Mouse (Mus musculus): ENCODE results near the gene Asl.

Gene Asl

DNA sequence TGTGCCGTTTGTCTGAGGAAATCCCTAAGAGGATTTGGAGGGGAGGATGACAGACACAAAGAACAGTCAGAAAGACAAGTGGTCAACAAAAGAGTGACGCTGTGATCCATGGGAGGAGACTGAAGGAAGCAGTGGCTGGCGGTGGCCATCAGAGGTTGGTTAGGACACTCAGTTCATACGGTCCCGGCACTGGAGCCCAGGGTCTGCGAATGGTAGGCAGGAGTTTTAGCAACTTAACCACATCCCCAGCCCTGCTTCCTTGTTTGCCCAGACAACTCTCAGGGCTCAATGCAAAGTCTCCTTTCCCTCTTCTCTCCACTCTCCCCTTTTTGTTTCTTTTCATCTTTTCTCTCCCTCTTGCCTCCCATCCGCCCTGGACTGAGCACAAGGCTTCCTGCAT, 17.1 kb upstream of the Asl start:
- DNase-seq (ENCODE audit: low read depth): no peak

DNA sequence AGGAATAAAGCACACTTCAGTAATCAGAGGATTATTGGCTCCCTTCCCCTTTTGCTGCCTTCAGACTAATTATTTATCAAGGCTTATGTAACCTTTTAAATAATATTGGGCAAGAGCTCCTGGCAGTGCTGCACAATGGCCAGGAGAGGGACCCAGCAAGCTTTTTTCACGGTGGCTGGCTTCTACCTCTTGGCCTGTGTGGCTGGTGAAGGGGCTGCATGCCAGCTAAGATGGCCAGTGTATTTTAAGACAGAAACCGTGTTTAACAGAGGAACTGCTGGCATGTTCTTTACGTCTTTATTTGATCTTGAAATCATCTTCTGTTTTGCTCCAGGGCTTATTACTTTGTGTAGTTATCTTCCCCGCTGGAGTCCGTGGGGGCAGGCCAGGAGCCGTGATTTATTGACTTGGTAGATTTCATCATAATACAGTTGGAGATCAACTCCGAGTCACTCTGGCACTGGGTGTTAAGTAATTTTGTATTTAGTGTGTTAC, 15.2 kb upstream of the Asl start:
- no peak for DNase-seq (ENCODE audit: low read depth)

DNA sequence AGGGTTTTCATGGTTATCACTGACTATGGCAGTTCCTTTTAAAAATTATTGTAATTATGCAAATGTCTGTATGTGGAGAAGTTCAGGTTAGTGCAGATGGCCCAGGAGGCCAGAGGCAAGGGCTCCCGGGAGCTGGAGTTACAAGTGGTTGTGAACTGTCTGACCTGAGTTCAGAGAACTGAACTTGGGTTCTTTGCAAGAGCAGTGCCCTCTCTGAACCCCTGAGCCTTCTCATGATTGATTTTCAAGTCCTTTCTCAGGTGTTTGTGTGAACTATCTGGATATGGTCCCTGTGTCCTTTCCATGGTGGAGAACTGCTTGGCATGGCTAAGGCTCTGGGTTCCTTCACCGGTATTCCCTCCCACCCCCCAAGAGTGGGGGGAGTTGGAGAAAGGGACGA, 14.7 kb upstream of the Asl start:
- DNase-seq (ENCODE audit: low read depth): no peak

DNA sequence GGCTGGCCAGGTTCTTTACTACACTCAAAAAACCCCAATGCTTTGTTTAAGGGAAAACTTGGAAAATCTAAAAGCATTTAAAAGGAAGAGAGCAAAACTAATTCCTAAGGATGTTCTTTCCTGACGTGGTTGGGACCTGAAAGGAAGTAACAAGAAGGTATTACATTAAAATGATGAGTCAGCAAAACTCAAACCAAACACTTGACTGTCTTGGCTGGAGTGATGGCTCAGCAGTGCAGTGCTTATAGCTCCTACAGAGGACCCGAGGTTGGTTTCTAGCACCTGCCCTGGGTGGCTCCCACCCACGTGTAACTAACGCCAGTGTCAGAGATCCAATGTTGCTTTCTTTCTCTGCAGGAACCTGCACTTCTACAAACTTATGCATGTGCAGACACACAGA, 12.2 kb upstream of the Asl start:
- DNase-seq (ENCODE audit: low read depth): no peak

DNA sequence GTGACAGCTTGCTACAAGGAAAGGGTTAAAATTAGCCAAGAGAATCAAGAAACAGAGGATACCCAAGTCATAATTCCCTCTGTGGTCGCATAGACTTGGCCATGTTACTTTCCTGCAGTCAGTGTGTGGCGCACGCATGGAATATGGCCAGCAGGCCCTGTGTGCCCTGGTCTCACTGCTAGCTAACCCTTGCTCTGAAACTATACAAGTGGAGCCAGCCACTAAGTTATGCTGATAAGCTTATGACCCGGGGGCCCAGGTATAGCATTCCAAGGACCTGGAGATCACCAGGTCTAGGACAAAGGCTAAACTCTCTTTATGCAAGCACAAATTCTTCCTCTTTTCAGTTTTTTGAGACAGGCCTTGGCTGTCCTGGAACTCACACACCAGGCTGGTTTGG, 11.8 kb upstream of the Asl start:
- no peak for DNase-seq (ENCODE audit: low read depth)

DNA sequence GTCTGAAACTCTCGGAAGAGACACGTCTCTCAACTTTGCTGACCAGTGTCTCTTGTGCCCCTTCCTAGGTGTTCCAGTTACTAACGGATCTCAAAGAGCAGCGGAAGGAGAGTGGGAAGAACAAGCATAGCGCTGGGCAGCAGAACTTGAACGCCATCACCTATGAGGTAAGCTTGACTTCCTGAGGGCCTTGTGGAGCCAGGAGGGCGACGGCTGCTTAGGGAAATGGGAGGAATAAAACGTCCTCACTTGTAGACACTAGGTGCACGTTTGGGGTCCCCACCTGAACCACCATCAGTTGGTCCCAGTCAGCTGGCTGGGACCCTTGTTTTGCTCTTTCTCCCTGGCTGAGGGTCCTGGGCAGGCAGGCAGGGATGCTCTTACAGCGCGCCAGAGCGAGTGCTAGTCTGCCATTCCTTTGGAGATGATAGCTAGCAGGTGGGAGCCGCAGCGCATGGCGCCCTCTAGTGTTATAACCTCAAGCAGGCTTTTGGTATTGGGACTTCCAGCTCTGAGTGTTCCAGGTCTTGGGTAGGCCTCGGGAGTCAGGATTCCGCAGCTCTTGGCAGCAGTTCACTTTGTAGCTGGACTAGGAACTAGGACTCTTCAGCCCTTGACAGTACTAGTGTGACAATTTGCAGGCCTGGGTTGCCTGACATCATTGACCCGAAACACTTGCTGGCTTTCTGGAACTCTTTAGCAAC, 8.9 kb upstream of the Asl start:
- peak; percentile 71 for DNase-seq (ENCODE audit: low read depth)

DNA sequence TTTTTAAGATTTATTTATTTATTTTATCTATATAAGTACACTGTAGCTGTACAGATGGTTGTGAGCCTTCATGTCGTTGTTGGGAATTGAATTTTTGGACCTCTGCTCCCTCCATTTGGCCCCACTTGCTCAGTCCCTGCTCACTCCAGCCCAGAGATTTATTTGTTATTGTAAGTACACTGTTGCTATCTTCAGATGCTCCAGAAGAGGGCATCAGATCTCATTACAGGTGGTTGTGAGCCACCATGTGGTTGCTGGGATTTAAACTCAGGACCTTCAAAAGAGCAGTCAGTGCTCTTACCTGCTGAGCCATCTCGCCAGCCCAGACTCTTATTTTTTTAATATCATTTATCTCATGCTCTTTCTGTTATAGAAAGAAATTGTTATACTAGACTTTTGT, 7.3 kb upstream of the Asl start:
- peak; percentile 57 for DNase-seq (ENCODE audit: low read depth)

DNA sequence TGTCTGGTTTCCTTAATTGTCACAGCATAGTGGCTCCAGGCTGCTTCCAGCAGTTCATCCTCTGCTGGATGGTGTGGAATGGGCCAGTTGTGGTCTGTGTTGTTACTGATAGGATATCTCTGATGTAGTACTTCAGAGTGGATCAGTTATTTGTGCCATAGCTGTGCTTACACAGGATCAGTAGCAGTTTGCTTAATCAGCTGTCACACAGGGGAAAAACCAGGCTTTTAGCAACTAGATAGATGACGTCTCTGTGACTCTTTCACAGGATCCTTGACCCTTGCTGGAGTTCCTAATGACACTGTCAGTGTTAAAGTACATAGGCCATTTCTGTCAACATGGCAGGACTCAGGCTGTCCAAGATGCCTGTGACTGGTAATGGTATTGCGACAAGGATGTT, 4.8 kb upstream of the Asl start:
- no peak for DNase-seq (ENCODE audit: low read depth)

DNA sequence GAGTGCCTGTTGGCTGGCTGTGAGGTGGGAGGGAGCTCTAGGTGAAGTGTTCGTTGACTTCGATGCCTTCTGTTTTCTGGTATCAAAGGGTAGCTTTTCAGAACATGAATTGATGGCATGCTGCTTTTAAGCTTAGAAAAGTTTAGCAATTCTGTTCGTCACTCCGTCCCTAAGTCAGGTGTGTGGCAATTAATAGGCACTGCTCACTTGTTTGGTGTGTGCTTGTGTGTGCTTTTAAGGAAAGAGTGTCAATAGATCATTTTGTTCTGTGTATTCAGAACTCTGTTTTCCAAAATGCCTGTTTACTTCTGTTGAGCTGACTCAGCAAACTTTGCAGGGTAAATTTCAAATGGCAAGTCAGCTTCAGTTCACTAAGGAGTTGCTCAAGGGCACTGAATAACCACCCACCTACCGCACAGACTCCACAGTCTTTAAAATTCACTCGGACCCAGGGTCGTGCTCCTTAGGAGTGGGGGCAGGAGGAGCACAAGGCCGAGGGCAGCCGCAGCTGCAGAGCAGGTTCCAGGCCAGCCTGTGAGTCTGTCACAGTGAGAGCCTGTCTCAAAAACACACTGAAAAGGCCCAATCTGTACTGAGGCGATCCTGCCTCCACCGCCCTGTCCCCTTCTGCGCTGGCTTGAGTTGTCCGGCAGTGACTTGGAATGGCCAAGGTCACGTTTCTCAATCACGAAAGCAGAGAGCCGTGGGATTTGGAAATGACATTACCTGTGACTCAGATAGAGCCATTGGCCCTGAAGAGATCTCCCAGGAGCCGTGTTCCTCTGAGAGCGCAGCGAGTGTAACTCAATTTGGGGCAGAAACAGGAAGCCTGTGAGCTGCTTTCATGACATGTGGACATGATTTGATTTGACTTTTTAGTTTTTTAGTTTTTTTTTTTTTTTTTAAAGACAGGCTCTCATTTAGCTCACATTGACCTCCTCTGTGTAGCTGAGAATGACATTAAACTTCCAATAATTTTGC, 2.7 kb upstream of the Asl start:
- no peak for DNase-seq (ENCODE audit: low read depth)

DNA sequence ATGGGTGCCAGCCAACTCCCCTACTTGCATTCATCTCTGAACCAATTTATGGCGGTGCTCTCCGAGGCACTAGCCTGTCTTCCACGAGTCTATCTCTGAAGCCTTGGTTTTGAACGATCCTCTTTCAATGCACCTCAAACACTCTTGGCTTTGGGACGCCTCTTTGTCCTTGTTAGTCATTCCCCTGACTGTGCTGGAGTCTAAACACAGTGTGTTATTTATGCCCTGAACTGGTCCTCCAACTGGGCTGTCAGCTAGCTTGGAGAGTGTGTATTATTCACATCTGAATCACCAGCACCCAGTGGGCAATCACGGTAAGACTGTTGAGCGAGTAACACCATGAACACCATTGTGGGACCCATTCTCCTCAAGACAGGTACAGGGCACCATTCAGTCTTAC, 1.4 kb downstream of the Asl start:
- DNase-seq (ENCODE audit: low read depth): no peak

DNA sequence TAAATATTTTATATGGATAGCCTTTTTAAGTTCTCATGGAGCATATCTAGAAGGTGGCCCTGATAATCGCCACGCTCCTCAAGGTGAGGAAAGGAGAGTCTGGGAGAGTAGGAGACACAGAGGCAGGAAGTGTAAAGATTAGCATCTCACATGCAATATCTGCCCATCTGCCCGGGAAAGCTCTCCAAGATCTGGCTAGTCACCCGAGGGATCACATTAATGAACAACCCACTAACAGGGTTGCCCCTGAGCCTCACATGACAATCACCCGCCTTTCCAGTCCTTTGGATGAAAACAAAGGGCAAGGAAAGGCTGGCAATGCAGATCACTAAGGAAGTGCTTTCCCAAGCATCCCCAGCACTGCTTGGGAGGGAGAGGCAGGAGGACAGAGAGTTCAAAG, 1.9 kb downstream of the Asl start:
- no peak for DNase-seq (ENCODE audit: low read depth)

DNA sequence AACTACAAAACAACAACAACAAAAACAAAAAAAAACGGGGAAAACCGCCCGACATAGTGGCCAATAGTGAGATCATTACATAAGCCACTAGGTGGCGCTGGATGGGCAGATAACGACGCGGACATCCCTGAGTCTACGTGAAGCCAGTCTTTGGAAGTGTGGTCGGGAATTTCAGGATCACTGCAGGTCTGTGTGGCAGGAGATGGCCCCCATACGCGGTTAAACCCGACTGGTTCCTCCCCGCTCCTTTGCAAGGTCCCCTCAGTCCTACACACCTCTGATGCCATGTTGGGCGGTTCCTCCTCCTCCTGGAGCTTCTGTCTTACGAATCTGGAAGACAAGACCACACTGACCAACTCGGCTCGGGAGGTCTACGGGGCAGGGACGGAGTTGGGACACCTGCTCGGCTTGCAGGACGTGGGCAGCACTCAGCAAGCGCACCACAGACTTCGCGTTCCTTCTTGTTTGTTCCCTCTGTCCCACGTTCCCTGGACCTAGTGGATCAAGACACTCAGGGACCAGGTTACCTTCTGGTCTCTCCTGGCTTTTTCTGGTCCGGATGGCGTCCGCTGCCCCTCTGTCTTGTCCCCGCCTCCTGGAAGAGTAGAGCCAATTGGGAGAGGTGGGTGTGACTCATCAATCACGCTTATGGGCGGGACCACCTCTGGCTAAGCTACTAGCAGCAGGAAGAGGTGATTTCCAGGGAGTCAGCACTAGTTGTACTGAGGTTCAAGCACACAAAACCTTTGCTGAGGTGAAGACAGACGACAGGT, 5.1 kb downstream of the Asl start:
- peak; percentile 94 for DNase-seq (ENCODE audit: low read depth)

DNA sequence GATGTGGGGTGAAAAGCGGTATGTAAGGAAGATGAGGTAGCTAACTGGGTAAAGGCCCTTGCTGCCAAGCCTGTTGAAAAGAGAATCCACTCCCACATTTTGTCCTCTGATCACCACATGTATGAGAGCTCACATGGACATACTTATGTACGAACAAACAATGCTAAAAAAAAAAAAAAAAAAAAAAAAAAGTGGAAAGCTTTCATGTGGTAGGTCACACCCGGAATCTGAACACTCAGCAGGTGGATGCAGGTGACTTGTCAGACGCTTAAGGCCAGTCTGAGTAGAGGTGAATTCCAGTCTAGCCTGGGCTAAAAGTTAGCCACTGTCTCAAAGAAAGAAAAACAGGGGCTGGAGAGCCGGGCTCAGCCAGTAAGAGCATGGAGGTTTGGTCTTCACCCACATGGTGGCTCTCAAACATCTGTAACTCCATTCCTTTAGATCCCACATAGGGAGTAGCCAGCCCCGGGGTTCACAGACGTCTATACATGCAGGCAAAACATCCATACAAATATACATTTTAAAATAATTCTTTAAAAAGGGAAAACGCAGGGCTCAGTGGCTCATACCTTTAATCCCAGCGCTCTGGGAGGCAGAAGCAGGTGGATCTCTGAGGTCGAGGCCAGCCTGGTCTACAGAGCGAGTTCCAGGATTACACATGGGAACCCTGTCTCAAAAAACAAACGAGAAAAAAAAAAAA, 5.8 kb downstream of the Asl start:
- DNase-seq (ENCODE audit: low read depth): no peak

DNA sequence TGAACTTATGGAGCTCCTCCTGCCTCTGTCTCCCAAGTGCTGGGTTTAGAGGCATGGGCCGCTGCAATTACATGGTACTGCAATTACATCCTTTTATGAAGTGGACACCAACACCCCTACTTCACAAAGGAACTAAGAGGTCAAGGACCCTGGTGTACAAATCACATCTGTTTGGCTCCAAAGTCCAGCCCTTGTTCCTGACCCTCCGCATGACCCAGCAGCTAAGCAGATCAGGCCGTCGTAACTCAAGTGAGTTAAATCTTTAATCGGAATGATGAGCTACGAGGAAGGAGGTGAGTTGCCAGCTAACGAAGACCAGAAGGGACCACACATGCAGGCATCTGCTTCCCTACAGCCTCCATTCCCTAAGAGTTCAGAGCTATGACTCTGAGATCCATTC, 6.7 kb downstream of the Asl start:
- no peak for DNase-seq (ENCODE audit: low read depth)

DNA sequence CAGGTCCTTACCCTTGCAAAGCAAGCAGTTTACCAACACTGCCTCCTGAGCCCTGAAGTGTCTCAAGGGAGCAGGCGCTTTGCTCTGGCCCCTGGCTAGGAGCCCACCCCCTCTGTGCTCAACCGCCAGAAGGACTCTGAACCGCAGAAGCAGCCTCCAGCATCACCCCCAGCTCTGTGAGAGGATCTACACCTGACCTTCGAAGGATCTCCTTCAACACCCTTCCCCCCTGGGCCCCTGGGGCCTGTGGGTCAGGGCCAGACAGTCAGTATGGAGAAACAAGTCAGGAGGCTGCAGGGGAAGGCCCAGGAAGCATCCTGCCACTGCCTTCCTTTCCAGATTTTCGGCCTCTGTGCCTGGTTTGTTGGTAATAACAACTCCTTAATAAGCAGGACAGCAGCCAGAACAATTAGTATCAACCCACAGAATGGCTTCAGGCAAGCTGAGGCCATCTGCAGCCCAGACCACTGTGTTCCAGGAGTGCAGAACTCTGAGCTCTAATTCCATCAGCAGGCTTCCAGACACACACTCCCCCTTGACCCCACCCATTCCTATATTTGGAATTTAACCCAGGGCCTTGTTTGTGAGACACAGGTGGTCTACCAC, 7.6 kb downstream of the Asl start:
- no peak for DNase-seq (ENCODE audit: low read depth)

DNA sequence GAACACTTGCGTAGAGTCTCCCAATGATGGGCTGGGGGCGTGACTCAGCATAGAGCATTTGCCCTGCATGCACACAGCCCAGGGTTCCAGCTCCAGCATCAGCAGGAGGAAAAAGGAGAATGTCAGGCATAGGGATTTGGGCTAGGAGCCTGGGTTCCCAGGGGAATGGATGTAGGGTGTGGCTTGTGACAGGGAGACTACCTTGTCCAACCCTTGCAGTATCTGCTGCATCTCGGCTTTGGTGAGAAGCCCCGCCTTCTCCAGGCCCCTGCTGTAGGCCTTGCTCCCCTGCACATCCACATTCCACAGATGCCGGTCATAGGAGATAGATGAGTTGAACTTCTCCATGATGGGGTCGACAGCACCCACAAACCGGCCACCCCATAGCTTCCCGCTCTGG, 9.6 kb downstream of the Asl start:
- no peak for DNase-seq (ENCODE audit: low read depth)

DNA sequence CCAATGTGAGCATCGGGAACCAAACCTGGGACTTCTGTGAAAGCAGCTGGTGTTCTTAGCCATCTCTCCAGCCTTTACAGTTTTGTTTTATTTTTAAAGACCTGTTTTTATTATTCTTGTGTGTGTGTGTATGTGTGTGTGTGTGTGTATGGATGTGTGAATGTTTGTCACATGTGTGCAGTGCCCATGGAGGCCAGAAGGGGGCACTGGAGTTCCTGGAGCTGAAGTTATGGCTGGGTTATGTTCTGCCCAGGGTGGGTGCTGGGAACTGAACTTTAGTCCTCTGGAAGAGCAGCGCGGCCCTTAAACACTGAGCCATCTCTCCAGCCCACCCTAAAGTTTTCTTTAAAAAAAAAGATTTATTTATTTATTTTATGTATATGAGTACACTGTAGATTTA, 13.9 kb downstream of the Asl start:
- DNase-seq (ENCODE audit: low read depth): no peak

DNA sequence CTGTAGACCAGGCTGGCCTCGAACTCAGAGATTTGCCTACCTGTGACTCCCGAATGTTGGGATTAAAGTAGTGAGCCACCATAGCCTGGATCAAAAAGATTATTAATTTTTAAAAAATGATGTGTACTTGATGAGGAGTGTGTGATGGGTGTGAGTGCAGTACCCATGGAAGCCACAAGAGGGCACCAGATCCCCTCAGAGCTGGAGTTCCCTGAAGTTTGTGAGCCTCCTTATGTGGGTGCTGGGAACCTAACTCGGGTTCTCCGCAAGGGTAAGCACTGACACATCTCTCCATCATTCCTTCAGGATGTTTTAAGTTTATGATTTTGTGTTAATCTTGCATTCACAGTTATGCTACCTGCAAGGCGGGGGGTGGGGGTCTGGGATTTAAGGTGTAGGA, 18.1 kb downstream of the Asl start:
- peak; percentile 51 for DNase-seq (ENCODE audit: low read depth)

DNA sequence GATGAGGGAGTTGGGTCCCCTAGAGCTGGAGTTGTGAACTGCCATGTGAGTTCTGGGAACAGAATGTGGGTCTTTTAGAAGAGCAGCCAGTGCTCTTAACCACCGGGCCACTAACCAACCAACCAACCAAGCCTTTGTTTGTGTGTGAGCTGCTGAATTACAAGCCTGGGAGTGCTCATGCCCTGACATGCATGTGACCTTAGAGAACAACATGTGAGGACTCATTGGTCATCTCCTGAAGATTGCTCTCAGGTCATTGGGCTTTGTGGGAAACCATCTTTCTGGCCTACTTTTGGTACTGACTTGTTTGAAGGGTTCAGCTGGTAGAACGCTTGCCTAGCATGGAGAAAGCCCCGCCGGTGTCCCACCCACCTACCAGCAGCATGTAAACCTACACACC, 19.3 kb downstream of the Asl start:
- no peak for DNase-seq (ENCODE audit: low read depth)

DNA sequence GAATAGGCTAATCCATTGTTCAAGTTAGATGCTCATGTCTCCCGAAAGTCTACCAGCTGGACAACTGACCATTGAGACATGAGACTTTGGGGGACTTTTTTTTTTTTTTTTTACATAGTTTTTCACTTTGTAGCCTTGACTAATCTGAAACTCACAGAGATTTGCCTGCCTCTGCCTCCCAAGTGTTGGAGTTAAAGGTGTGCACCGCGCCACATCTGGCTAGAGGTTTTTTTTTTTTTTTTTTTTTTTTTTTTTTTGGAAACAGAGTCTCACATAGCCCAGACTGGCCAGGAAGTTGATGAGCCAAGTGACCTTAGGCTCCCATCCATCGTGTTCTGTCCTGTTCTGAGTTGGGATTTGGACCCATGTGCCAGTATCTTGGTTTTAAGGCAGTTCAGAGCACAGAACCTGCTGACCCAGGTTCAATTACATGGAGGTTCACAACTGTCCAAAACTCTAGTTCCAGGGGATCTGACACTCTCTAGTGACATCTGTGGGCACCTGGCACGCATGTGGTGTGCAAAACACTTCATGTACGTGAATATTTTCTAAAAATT, 20.9 kb downstream of the Asl start:
- DNase-seq (ENCODE audit: low read depth): no peak

DNA sequence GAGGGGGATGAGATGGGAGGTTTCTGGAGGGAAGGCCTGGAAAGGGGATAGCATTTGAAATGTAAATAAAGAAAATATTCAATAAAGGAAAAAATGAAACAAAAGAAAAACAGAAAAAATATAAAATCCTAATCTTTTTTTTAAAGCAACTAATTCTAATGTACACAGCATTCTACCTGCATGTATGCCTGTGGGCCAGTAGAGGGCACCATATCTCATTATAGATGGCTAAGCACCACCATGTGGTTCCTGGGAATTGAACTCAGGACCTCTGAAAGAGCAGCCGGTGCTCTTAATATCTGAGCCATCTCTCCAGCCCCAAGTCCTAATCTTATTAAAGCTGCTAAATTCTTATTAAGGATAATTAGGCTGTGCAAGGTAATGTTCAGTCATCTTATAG, 21.7 kb downstream of the Asl start:
- DNase-seq (ENCODE audit: low read depth): peak; percentile 66
